Mouse (Mus musculus) inflammation-experienced regulatory T-cells, adult 6 months (primary cell): ENCODE measurements around the gene Med20. TPM values are rescaled to one million over a fixed set of nuclear protein-coding genes. Genes with fewer than 3 reads are reported as not detected.
"Not testable (repeated sequence)": the region's sequence is repeated elsewhere in the genome, so short reads cannot be mapped to it uniquely, and the experiment has no call there.

Experiments
- ATAC-seq: one replicate; pipeline ENCODE4 v1.8.0; 2017
- polyA plus RNA-seq, 3 experiments: library from polyadenylated mRNA; unstranded; fragments of 100-300 nt; shearing (Covaris generic); gene quantifications; one replicate each; pipeline ENCODE4 v1.2.1; 2017

The Med20 gene
- polyA plus RNA-seq, 3 experiments from 2014 or later, result 27.6 to 32.3 (median 28.1) TPM

DNA sequence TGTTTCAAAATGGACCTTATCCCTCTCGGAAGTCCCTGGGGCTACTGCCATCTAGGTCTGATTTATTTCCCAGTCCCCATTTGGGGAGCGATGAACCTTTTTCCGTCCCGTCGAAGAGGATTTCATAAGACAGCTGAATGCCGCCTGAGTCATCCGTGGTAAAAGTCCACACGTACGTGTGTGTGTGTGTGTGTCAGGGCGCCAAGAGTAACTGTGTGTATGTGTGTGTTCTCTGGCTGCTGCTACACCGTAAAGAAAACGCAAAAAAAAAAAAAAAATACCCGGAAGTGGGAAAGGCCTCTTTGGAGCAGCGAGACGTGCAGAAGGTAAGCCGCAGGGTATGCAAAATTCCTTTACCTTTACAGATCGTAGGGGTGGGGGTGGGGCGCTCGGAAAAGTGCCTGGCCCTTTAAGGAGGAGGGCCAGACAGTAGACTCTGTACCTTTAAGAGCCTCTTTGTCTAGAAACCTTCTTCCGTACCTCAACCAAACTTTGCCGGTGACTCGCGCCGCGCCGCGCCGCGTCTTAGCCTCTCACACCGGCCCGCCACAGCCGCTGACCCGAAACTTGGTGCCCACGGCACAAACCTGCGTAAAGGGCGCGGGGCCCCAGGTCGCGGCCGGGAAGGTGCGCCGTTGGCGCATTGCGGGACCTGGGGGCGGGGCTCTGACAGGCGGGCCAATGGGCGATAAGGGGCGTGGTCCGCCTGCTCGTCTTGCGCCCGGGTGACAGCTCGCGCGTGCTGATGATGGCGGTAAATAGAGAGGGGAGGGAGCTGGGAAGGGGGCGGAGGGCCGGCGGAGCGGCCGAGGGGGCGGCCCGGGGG, 17.7 kb downstream of the Med20 start:
- ATAC-seq, result peak; percentile 91

DNA sequence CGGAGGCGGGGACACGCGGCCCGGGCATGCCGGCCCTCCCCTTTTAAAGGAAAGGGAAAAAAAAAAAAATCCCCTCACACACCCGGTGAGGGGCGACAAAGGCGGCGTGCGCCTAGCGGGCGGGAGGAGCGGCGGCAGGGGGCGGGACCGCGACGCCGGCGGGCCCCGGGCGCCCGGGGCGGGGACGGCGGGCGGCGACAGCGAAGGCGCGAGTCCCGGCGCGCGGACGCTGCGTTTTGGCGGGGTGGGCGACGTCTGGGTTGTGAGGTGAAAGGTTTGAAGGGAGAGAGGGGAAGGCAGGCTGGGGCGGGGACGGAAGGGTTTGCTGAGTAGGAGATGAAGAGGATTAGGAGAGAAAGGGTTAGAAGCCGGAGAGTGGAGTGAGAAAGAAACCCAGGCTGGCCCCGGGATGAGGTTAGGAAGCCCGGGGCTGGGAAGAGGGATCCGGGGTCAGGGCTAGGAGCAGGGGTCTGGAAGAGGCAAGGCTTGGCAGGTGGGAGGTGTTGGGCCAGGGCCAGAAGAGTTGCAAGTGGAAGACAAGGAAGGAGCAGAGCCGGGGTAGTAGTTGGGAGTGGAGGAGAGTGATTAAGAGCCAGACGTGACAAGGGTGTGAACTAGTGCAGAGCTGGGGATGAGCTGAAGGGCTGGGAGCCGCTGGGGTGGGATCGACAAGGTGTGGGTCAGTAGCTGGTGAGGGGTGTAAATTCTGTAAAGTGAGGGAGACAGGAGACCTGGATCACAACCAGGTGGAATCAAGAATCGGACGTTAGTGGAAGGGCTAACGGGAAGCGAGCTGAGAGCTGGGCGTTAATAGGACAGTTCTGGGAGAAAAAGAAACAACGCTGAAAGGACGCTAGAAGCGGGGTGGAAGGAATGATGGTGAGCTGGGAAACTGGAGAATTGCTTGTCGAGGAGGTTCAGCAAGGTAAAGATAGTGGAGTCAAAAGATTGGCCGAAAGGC, 18.6 kb downstream of the Med20 start:
- peak; percentile 29 for ATAC-seq

DNA sequence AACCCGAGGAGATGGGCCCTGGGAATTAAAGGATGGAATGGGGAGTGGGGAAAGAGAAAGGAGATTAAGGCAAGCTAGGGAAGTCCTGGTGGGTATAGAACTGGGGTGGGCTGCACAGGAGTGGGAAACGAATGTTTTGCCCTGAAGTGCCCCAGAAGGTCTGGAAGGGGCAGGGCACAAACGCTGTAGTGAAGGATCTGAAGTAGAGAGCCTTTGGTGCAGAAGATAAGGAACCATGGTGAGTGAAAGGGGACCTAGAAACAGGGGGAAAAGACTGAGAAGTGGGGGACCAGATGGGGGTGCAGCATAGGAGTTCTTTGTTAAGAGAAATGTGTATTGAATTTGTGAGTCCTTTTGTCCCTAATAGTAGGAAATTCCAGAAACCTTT, 19.3 kb downstream of the Med20 start, which contains the start of gene Usp49:
Gene Usp49, plus strand, starts transcription at position 13 of the 388 bp plus-strand sequence.
- ATAC-seq, result no peak

DNA sequence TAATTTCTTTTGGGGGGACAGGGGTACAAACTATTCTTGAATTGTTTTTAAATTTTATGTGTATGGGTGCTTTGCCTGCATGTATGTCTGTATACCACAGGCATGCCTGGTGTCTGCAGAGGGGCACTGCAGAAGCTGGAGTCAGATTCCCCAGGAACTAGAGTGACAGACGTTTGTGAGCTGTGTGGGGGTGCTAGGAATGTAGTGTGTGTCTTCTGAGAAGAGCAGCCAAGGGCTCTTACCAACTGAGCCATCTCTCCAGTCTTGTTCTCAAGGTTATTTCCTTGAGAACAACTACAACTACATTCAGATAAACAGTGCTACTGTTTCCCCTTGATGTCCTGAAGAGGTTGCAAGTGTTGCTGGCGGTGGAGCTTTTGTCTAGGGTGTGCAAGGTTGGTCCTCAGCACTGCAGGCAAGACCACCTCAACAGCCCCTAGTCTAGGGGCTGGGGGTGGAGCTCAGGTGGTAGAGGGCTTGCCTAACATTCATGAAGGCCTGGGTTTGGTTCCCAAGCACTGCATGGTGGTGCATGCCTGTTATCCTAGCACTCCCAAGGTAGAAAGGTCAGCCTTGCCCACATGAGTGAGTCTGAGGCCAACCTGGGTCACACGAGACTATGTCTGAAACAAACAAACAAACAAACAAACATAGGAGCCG, 20.9 kb downstream of the Med20 start:
- ATAC-seq, result no peak

DNA sequence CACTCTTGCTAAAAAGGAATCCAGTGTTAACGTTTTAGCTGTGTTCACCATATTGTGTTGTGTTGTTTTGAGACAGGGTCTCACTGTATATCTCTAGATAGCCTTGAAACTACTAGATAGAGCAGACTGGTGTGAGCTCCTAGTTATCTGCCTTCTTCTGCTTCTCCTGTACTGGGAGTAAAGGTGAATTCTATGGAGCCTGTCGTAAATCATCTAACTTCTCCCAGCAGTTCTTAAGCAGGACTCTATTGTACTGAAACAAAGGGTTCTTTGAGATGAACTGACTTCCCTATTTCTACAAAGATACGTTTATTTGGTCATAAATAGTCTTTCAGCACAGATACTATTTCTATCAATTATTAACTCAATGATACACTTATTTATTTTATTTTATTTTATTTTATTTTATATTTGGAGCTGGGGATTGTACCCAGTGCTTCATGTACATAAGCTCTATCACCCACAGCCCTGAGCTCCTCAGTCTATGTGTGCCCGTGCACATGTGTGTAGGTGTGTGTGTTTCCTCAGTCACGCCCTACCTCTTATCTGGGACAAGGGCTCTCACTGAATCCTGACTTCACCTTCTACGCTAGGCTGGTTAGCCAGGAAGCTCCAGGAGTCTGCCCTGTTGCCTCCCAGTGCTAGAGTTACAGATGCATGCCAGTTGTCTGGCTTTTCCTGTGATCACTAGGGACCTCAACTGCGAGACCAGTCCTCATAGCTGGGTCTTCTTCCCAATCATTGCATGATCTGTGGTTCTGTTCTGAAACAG, 22.8 kb downstream of the Med20 start:
- no peak for ATAC-seq

DNA sequence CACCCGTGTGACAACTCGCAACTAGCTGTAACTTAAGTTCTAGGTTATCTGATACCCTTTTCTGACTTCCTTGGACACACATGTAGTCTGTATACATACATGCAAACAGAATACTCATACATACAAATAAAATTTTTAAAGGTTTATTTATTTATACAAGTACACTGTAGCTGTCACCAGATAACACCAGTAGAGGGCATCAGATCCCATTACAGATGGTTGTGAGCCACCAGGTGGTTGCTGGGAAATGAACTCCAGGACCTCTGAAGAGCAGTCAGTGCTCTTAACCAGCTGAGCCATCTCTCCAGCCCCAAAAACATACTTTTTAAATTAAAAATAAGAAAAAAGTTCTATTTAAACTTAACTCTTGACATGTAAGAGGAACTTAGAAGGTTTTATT, 31.6 kb downstream of the Med20 start:
- no peak for ATAC-seq

DNA sequence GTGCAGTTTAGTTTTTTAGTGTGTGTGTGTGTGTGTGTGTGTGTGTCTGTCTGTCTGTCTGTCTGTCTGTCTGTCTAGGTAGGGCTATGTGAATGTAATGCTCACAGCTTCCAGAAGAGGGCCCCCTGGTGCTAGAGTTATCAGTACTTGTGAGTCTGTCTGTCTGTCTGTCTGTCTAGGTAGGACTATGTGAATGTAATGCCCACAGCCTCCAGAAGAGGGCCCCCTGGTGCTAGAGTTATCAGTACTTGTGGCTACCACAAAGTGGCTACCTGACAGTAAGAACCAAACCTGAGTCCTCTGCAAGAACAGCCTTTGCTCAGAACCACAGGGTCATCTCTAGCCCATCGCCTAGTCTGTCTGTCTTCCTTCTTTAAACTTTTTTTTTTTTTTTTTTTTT, 35.3 kb downstream of the Med20 start:
- no peak for ATAC-seq

DNA sequence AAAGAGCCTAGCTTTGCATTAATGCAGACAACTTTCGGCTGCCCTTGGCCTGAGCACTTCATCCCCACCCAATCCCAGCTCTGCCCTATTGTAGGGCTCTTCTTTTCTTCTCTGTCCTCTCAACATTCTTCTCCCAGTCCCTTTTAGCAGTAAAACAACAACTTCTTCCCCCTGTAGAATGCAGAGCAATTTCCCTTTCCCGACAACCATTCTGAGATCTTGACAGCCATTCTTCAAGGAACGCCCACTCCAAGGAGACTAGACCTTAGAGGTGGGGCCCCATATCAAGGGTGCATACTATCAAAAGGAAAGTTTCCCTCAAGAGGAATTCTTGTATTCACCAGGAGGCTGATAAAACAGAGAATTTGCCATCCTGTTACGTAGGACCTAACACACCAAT, 37.6 kb downstream of the Med20 start:
- no peak for ATAC-seq

DNA sequence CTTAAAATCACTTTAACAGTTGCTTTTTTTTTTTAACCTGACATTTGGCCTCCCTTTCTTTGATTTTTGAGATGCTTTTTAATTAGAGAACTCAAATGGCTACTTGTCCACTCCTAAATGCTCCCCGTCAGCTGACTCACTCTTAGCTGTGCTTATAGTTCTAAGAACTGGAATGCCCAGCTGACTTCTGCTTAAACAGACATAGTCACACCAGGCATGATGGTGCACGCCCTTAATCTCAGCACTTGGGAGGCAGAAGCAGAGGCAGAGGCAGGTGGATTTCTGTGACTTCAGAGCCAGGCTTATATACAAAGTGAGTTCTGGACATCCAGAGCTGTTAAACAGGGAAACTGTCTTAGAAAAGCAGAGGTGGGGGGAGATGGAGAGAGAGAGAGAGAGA, 40.6 kb downstream of the Med20 start:
- ATAC-seq, result no peak

DNA sequence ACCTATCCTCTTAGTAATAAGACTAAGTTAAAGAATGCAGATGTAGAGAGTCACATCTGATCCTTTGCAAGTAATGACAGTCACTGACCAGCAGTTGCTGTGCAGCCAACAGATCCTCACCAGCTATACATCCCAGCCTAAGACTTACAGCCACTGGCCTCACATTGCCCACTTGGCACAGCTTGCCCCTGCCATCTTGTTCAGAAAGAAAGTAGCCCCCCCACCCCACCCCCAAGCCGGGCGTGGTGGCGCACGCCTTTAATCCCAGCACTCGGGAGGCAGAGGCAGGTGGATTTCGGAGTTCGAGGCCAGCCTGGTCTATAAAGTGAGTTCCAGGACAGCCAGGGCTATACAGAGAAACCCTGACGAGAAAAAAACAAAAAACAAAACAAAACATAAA, 43.0 kb downstream of the Med20 start:
- not testable (repeated sequence) for ATAC-seq

DNA sequence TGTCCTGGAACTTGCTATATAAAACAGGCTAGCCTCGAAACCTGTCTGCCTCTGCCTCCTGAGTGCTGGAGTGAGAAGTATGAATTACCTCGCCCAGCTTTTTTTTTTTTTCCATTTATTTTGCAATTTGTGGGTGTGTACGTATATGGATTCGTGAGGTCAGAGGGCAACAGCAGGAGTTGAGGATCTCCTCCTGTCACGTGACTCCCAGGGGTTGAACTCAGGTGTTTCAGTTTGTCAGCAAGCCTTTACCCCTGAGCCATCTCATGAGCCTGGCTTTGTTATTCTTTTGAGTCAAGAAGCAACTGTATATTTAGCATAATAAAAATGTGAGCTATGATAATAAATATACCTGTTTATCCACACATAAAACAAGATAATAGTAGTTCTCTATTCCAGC, 44.3 kb downstream of the Med20 start:
- ATAC-seq, result no peak

DNA sequence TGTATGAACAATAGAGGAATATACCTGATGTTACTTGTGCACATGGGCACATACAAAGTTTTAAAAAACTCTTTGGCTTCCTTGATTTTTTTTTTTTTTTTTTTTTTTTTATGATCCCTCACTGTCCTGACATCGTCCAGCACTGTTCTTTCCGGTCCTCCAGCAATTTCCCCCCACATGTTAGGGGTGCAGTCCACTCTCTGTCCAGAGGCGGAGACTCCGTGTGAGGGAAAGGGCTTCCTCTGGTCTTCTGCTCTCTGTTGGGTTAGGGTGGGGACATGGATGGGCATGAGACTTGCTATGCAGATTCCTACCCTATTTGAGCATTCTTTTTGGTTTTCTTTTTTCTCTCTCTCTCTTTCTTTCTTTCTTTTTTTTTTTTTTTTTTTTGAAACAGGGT, 46.5 kb downstream of the Med20 start:
- ATAC-seq, result no peak

DNA sequence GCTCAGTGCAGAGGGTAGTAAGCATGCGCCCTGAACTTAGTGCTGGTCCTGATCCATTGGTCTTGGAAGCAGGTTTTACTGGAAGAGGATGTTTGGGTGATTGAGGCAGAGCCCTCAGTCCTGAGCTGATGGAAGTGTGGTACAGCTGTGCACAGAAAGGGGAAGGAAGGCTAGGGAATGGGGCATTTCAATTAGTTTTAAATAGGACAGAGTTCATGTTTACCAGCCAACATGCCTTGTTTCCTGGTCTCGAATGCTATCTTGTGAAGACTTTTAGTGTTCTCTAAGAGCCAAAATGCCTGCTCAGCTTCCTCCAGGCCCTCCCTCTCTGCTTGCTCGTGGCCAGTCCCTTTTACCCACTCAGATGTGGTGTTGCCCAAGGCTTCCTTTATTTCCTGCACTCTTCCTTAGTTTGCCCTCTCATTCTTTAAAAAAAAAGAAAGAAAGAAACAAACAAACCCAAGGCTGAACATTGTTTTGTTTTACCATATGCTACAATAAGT, 47.4 kb downstream of the Med20 start:
- no peak for ATAC-seq

DNA sequence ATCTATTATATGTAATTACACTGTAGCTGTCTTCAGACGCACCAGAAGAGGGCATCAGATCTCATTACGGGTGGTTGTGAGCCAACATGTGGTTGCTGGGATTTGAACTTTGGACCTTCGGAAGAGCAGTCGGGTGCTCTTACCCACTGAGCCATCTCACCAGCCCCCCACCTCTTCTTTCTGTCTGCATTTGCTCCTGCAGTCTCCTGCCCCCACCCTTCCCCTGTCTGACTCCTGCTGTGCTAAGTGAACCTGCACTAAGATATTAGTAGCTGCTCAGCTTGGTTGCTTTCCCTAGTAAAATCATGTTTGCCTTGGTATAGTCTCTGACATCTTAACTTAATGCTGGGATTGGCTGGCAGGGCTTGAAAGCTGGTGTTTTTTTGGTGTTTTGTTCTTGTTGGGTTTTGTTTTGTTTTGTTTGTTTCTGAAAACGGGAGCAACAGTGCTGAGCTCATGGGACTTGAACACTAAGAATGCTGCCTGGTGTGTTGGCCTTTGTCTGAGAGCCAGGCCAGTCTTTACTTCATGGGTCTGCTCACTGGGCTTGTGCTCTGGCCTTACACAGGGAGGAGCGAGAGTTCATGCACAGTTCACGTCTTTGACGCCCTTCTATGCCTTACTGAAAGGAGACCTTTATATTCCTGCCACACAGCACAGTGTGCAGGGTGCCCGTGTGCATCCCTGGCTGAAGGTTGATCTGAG, 51.8 kb downstream of the Med20 start:
- no peak for ATAC-seq

DNA sequence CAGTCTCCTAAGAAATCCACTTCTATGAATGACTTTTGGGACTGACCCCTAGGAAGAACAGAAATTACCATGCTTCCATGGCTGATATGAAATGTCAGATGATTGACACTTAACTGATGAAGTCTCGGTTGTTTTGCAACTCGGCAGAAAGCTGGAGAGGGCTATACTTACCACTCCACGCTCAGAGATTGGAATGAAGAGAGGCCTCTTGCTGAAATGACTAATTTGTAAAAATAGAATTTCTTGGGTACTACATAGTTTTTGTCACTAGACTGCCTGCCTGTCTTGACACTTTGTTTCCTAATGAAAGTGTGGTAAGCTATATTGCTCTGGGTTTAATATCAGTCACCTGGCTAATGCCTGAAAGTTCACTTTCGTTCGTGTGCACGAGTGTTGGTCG, 53.1 kb downstream of the Med20 start:
- no peak for ATAC-seq

DNA sequence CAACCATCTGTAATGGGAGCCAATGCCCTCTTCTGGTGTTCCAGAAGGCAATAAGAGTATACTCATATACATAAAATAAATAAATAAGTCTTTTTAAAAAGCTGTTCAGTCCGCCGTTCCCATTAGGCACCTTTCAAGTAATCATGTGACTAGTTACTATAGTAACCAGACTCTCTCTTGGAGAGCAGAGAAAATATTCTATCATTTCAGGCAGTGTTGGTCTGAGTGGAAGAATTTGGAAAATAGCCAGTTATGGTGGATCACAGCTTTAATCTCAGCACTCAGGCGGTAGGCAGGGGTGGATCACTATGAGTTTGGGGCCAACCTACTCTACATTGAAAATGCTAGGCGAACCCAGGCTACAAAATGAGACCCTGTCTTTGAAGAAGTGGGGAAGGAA, 57.8 kb downstream of the Med20 start:
- no peak for ATAC-seq

DNA sequence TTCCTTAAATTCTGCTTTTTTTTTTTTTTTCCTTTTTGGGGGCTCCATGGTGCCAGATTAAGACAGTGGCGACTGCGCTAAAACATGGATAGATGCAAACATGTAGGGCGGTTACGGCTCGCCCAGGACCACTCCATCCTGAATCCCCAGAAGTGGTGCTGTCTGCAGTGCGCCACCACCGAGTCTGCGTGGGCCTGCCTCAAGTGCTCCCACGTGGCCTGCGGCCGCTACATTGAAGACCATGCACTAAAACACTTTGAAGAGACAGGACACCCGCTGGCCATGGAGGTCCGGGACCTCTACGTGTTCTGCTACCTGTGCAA, 60.6 kb downstream of the Med20 start:
- no peak for ATAC-seq

DNA sequence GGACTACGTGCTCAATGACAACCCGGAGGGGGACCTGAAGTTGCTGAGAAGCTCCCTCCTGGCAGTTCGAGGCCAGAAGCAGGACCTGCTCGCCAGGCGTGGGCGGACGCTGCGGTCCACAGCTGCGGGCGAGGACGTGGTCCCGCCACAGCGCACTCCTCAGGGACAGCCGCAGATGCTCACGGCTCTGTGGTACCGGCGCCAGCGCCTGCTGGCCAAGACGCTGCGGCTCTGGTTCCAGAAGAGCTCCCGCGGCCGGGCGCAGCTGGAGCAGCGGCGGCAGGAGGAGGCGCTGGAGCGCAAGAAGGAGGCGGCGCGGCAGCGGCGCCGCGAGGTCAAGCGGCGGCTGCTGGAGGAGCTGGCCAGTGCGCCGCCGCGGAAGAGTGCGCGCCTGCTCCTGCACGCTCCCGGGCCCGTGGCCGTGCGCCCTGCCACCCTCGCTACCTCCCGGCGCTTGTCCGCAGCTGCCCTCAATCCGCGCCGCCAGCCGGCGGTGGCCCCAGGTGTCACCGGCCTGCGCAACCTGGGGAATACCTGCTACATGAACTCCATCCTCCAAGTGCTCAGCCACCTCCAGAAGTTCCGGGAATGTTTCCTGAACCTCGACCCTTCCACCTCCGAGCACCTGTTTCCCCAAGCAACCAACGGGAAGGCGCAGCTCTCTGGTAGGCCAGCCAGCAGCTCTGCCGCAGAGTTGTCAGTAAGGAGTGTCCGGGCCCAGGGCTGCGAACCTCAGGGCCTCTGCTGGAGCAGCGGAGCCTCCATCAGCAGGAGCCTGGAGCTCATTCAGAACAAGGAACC, 61.1 kb downstream of the Med20 start:
- no peak for ATAC-seq
